Mouse (Mus musculus) midbrain, embryonic 16.5 days (tissue): ENCODE measurements around the gene Ubqln4. TPM values are rescaled to one million over a fixed set of nuclear protein-coding genes. Genes with fewer than 3 reads are reported as not detected.
A peak's percentile ranks its signal among the peaks of the same experiment; 100 is the strongest.

Source experiments
- ATAC-seq: fragments of 200-750 bp; cut with Nextera tagmentation; 2 replicates; pipeline ENCODE4 v1.8.0; 2017; ENCODE audit warnings: moderate TSS enrichment
- H3K27ac ChIP-seq: fragments of 300-500 bp; sonication (generic); 2 replicates; pipeline ENCODE4 v1.5.1; 2014; ENCODE audit warnings: mild to moderate bottlenecking, low read length, mixed read lengths
- H3K27me3 ChIP-seq: fragments of 300-500 bp; sonication (generic); 2 replicates; pipeline ENCODE4 v1.6.1; 2014; ENCODE audit warnings: low read depth, low read length, mixed read lengths; ENCODE audit not compliant: control insufficient read depth, insufficient read depth
- H3K36me3 ChIP-seq: fragments of 300-500 bp; sonication (generic); 2 replicates; pipeline ENCODE4 v1.6.1; 2014; ENCODE audit warnings: mild to moderate bottlenecking, low read length, moderate library complexity, mixed read lengths; ENCODE audit not compliant: control insufficient read depth, insufficient read depth
- H3K4me1 ChIP-seq: fragments of 300-500 bp; sonication (generic); 2 replicates; pipeline ENCODE4 v1.6.1; 2014; ENCODE audit warnings: mild to moderate bottlenecking, low read length, mixed read lengths; ENCODE audit not compliant: control insufficient read depth, insufficient read depth
- H3K4me2 ChIP-seq: fragments of 300-500 bp; sonication (generic); 2 replicates; pipeline ENCODE4 v1.6.1; 2014; ENCODE audit warnings: mild to moderate bottlenecking, low read length, mixed read lengths
- H3K4me3 ChIP-seq: fragments of 300-500 bp; sonication (generic); 2 replicates; pipeline ENCODE4 v1.5.1; 2014; ENCODE audit warnings: low read depth, mild to moderate bottlenecking, low read length, moderate library complexity, mixed read lengths
- H3K9ac ChIP-seq: fragments of 300-500 bp; sonication (generic); 2 replicates; pipeline ENCODE4 v1.6.1; 2014; ENCODE audit warnings: low read depth, low read length, mixed read lengths
- H3K9me3 ChIP-seq: fragments of 300-500 bp; sonication (generic); replicated peaks from 2 replicates; pipeline ENCODE4 v1.6.1; 2014; ENCODE audit warnings: mild to moderate bottlenecking, low read length, mixed read lengths; ENCODE audit not compliant: control insufficient read depth, poor library complexity, severe bottlenecking
- WGBS: fragments of 180-500 bp; shearing (Covaris S2); extraction: QIAGEN DNeasy Blood & Tissue Kit; methylation state at CpG from one replicate; pipeline ENCODE4 v1.1.7; 2014; 5-methylcytosine and 5-hydroxymethylcytosine counted together
- polyA plus RNA-seq: library from polyadenylated mRNA; unstranded; fragments of >200 nt; fragmentation: Nextera tagmentation; extraction: Ambion mirVana; gene quantifications from 2 replicates; pipeline ENCODE4 v1.2.1, GENCODE M21; 2015

Gene Ubqln4
- polyA plus RNA-seq, 1 experiment from 2014 or later: 41.3 TPM

GRCm38 (mm10) chr3:88553880-88554586, 475 bp downstream of the Ubqln4 start:
- Histone ChIP-seq H3K9ac (peak overlapping the region; percentile 96), H3K4me1 (peaks cover 26% of the 10 kb centered on the region), H3K9me3 (no peaks in the 10 kb centered on the region), H3K4me2 (peak overlapping the region; percentile 88), H3K27ac (peak overlapping the region; percentile 93), H3K27me3 (no peaks in the 10 kb centered on the region), H3K4me3 (peak overlapping the region; percentile 90), H3K36me3 (peaks cover 11% of the 10 kb centered on the region)
- peak; percentile 22 for ATAC-seq
- WGBS: under 1% methylated on average over 39 of the region's 41 CpGs

GRCm38 (mm10) chr3:88555069-88555605, 1.6 kb downstream of the Ubqln4 start:
- H3K4me1 ChIP-seq: peaks cover 26% of the 10 kb centered on the region
- no peak overlapping the region; the same call in 1 of the 2 replicates for H3K27ac ChIP-seq
- peak overlapping the region; percentile 88 for H3K4me2 ChIP-seq
- H3K9me3 ChIP-seq: no peaks in the 10 kb centered on the region
- WGBS: 88% methylated on average over 5 of the region's 5 CpGs
- no peaks in the 10 kb centered on the region for H3K27me3 ChIP-seq
- H3K9ac ChIP-seq: peak overlapping the region; percentile 28; the same call in 1 of the 2 replicates
- H3K36me3 ChIP-seq: peaks cover 21% of the 10 kb centered on the region
- peak overlapping the region; percentile 90; the same call in 1 of the 2 replicates for H3K4me3 ChIP-seq
- no peak for ATAC-seq

DNA sequence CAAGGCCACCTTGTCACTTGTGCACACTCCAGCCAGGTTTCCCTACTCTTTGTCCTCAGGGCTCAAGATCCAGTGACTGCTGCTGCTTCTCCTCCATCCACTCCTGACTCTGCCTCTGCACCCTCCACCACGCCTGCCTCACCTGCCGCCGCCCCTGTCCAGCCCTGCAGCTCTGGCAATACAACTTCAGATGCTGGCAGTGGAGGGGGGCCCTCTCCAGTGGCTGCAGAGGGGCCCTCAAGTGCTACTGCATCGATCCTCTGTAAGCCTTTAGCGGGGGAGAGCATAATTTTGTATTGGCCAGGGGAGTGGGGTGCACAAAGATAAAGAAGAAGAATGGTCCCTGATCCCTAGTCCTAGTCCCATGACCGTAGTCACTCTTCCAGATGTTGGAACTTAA, 2.2 kb downstream of the Ubqln4 start:
- Histone ChIP-seq H3K9ac (0 out of 2 replicates have a peak overlapping the region, but pooled peaks have one; percentile 28), H3K4me2 (no peak overlapping the region), H3K4me1 (peaks cover 26% of the 10 kb centered on the region), H3K4me3 (no peak overlapping the region), H3K9me3 (no peaks in the 10 kb centered on the region), H3K27ac (no peak overlapping the region), H3K36me3 (peaks cover 25% of the 10 kb centered on the region), H3K27me3 (no peaks in the 10 kb centered on the region)
- no peak for ATAC-seq
- 97% methylated on average over 6 of the region's 6 CpGs for WGBS

GRCm38 (mm10) chr3:88556616-88557015, 3.1 kb downstream of the Ubqln4 start:
- Histone ChIP-seq H3K36me3 (peaks cover 29% of the 10 kb centered on the region), H3K9ac (no peak overlapping the region), H3K4me2 (no peak overlapping the region), H3K4me3 (no peak overlapping the region), H3K27ac (no peak overlapping the region), H3K9me3 (no peaks in the 10 kb centered on the region), H3K27me3 (no peaks in the 10 kb centered on the region), H3K4me1 (peaks cover 19% of the 10 kb centered on the region)
- 93% methylated on average over 8 of the region's 8 CpGs for WGBS
- no peak for ATAC-seq

- WGBS: 94% methylated on average over 9 of the region's 9 CpGs
- no peaks in the 10 kb centered on the region for H3K27me3 ChIP-seq
- no peak for ATAC-seq
- H3K4me1 ChIP-seq: peaks cover 10% of the 10 kb centered on the region
- no peak overlapping the region for H3K4me3 ChIP-seq
- no peak overlapping the region for H3K9ac ChIP-seq
- peaks cover 43% of the 10 kb centered on the region for H3K36me3 ChIP-seq
- H3K4me2 ChIP-seq: no peak overlapping the region
- no peak overlapping the region for H3K27ac ChIP-seq
- no peaks in the 10 kb centered on the region for H3K9me3 ChIP-seq
Observed at GRCm38 (mm10) chr3:88559596-88559995, 6.0 kb downstream of the Ubqln4 start.

- Histone ChIP-seq H3K36me3 (peaks cover 60% of the 10 kb centered on the region), H3K9me3 (no peaks in the 10 kb centered on the region), H3K4me3 (no peak overlapping the region), H3K4me1 (no peaks in the 10 kb centered on the region), H3K27ac (no peak overlapping the region), H3K27me3 (no peaks in the 10 kb centered on the region), H3K4me2 (no peak overlapping the region), H3K9ac (no peak overlapping the region)
- 56% methylated on average over 4 of the region's 4 CpGs for WGBS
- no peak for ATAC-seq
Observed at GRCm38 (mm10) chr3:88561989-88562388, 8.4 kb downstream of the Ubqln4 start.

DNA sequence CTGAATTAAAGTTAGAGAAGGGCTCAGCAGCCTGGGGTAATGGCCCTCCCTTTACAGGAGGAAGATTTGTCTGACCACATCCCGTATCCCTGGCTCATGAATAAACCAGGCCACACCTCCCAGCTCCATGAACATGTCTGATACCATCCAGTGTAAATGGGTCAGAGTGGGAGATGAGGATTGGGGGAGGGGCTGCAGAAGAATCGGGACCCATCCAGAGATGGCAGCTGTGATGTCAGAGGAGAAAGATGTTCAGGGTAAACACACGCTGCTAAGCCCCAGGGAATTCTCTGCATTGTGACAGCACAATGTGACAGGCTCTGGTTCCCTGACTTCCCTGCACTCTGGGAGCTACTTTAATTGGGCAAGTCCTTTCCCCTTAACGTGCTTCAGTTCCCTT, 9.9 kb downstream of the Ubqln4 start:
- Histone ChIP-seq H3K9me3 (no peaks in the 10 kb centered on the region), H3K4me3 (no peak overlapping the region), H3K4me2 (no peak overlapping the region), H3K27ac (no peak overlapping the region), H3K36me3 (peaks cover 69% of the 10 kb centered on the region), H3K27me3 (no peaks in the 10 kb centered on the region), H3K9ac (no peak overlapping the region), H3K4me1 (no peaks in the 10 kb centered on the region)
- WGBS: 51% methylated on average over 4 of the region's 4 CpGs
- ATAC-seq: no peak

GRCm38 (mm10) chr3:88563966-88564365, 10.4 kb downstream of the Ubqln4 start:
- Histone ChIP-seq H3K9me3 (no peaks in the 10 kb centered on the region), H3K27me3 (no peaks in the 10 kb centered on the region), H3K36me3 (peaks cover 70% of the 10 kb centered on the region), H3K9ac (no peak overlapping the region), H3K4me2 (no peak overlapping the region), H3K4me3 (no peak overlapping the region), H3K27ac (no peak overlapping the region), H3K4me1 (no peaks in the 10 kb centered on the region)
- no peak for ATAC-seq
- WGBS: 87% methylated on average over 7 of the region's 7 CpGs

- WGBS: 96% methylated on average over 3 of the region's 3 CpGs
- no peak for ATAC-seq
Observed at GRCm38 (mm10) chr3:88566116-88566515, 12.6 kb downstream of the Ubqln4 start.

More at GRCm38 (mm10) chr3:88566116-88566515, 12.6 kb downstream of the Ubqln4 start:
- Histone ChIP-seq H3K4me3 (no peak overlapping the region), H3K9me3 (no peaks in the 10 kb centered on the region), H3K4me1 (no peaks in the 10 kb centered on the region), H3K27me3 (no peaks in the 10 kb centered on the region), H3K27ac (no peak overlapping the region), H3K9ac (no peak overlapping the region), H3K36me3 (peaks cover 57% of the 10 kb centered on the region), H3K4me2 (no peak overlapping the region)
